Mouse (Mus musculus) erythroblast, embryonic 14.5 days (primary cell): ENCODE results near the gene Grip1.

Experiments used
- GATA1 ChIP-seq: IDR thresholded peaks from 2 replicates; pipeline ENCODE4 v1.6.1; 2012; ENCODE audit warnings: low read length, inconsistent platforms, mixed read lengths
- TAL1 ChIP-seq: IDR thresholded peaks from 3 replicates; pipeline ENCODE4 v1.6.1; 2012; ENCODE audit warnings: low read length, inconsistent platforms, mixed read lengths

GRCm38 (mm10) chr10:119886681-119887080 lies 433.1 kb downstream of the Grip1 start:
- TF ChIP-seq TAL1 (no peak), GATA1 (no peak)
